Mouse (Mus musculus) kidney, postnatal 0 days (tissue): Measurements from ENCODE around the gene Dirc2. TPM values are rescaled to one million over a fixed set of nuclear protein-coding genes. Genes with fewer than 3 reads are reported as not detected.

Experiments
- ATAC-seq: fragments of 200-750 bp; cut with Nextera tagmentation; replicated peaks from 2 replicates; pipeline ENCODE4 v1.8.0; 2017; ENCODE audit warnings: low read depth, moderate number of reproducible peaks, moderate TSS enrichment, moderate library complexity; ENCODE audit not compliant: low FRiP score
- DNase-seq: peaks from one replicate; pipeline ENCODE4 v3.0.0-alpha.2; 2016; ENCODE audit warnings: low spot score
- H3K27ac ChIP-seq: fragments of 300-500 bp; sonication (generic); 2 replicates; pipeline ENCODE4 v1.5.1; 2014; ENCODE audit warnings: mild to moderate bottlenecking
- H3K27me3 ChIP-seq: fragments of 300-500 bp; sonication (generic); 2 replicates; pipeline ENCODE4 v1.6.1; 2014; ENCODE audit warnings: low read length, mixed read lengths; ENCODE audit not compliant: insufficient read depth
- H3K36me3 ChIP-seq: fragments of 300-500 bp; sonication (generic); 2 replicates; pipeline ENCODE4 v1.6.1; 2014; ENCODE audit warnings: low read length, mixed read lengths; ENCODE audit not compliant: insufficient read depth
- H3K4me1 ChIP-seq: fragments of 300-500 bp; sonication (generic); replicated peaks from 2 replicates; pipeline ENCODE4 v1.6.1; 2014; ENCODE audit warnings: antibody characterized with exemption, low read length, mixed read lengths; ENCODE audit not compliant: insufficient read depth
- H3K4me2 ChIP-seq: fragments of 300-500 bp; sonication (generic); 2 replicates; pipeline ENCODE4 v1.6.1; 2014; ENCODE audit warnings: mild to moderate bottlenecking, low read length, moderate library complexity, mixed read lengths
- H3K4me3 ChIP-seq: fragments of 300-500 bp; sonication (generic); replicated peaks from 2 replicates; pipeline ENCODE4 v1.5.1; 2014; ENCODE audit warnings: low read depth, low read length
- H3K9ac ChIP-seq: fragments of 300-500 bp; sonication (generic); 2 replicates; pipeline ENCODE4 v1.6.1; 2014; ENCODE audit warnings: low read depth, low read length
- H3K9me3 ChIP-seq: fragments of 300-500 bp; sonication (generic); replicated peaks from 2 replicates; pipeline ENCODE4 v1.6.1; 2016; ENCODE audit warnings: low read length, inconsistent platforms, mixed read lengths
- CTCF ChIP-seq: IDR thresholded peaks from 2 replicates; pipeline ENCODE4 v1.5.1; 2016; ENCODE audit warnings: antibody characterized with exemption, low read depth, mild to moderate bottlenecking, moderate library complexity
- WGBS: fragments of 180-500 bp; shearing (Covaris S2); extraction: QIAGEN DNeasy Blood & Tissue Kit; methylation state at CpG from one replicate; pipeline ENCODE4 v1.1.7; 2014; 5-methylcytosine and 5-hydroxymethylcytosine counted together
- polyA plus RNA-seq: library from polyadenylated mRNA; unstranded; fragments of >200 nt; fragmentation: Nextera tagmentation; extraction: Ambion mirVana; gene quantifications from 2 replicates; pipeline ENCODE4 v1.2.1, GENCODE M21; 2015

Gene Dirc2
- polyA plus RNA-seq, 1 experiment from 2014 or later, result 17.7 TPM

- Histone ChIP-seq H3K4me1 (no peaks in the 10 kb centered on the region), H3K4me2 (no peak overlapping the region), H3K4me3 (no peak overlapping the region), H3K9me3 (no peaks in the 10 kb centered on the region), H3K27ac (no peak overlapping the region), H3K36me3 (no peaks in the 10 kb centered on the region), H3K9ac (no peak overlapping the region), H3K27me3 (no peaks in the 10 kb centered on the region)
- ATAC-seq (no peak), DNase-seq (no peak)
- WGBS, result 95% methylated on average over 5 of the region's 5 CpGs
- TF ChIP-seq CTCF, result no peak
These were observed 62.2 kb downstream of the Dirc2 start for GRCm38 (mm10) chr16:35707004-35707403.

GRCm38 (mm10) chr16:35704796-35705195, 64.4 kb downstream of the Dirc2 start:
- H3K27me3 ChIP-seq, result peaks cover 3% of the 10 kb centered on the region; the same call in 1 of the 2 replicates
- no peak overlapping the region for H3K27ac ChIP-seq
- no peaks in the 10 kb centered on the region for H3K4me1 ChIP-seq
- DNase-seq (no peak), ATAC-seq (no peak)
- no peak overlapping the region for H3K4me2 ChIP-seq
- H3K9ac ChIP-seq, result no peak overlapping the region
- H3K36me3 ChIP-seq, result no peaks in the 10 kb centered on the region
- 65% methylated on average over 14 of the region's 14 CpGs for WGBS
- no peak overlapping the region for H3K4me3 ChIP-seq
- H3K9me3 ChIP-seq, result no peaks in the 10 kb centered on the region
- no peak for TF ChIP-seq CTCF

DNA sequence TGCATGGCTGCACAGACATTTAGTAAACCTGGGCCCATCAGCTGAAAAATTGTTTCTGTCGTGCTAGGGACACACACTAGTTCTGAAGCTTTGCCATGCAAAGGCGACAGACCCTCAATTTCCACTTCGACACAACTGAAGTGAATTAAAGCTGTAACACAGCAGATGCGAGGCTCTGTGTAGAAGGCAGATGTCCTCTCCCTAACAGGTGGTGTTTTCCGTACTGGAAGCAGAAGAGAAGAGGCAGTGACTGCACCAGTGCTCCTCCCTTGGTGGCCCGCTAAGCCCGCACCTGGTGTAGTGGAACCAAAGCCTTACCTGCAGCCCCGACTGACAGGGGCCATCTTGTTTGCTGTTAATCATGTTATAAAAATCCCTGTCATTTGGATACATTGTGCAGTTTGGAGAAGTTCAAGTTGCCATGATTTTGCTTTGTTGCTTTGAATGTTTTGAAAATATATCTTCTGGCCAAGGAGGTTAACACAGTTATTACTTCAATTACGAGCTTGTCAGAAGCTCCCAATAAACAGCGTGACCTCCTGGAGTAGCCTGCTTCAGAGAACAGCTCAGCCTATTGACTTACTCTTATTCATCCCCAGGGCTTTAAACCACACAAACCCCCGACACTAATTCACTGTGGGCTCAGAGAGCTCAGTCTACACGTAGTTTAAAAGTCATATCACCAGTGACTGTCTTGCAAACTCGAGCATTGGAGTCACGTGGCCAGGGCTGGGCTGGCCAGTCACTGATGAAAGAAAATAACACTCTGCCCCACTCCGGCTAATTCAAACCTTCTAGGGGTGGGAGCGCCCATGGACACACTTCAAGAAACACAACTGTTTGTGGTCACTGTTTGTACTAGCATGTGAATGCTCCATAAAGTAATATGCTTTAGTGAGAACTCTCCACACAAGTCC, 65.1 kb downstream of the Dirc2 start:
- Histone ChIP-seq H3K27ac (no peak overlapping the region), H3K4me1 (no peaks in the 10 kb centered on the region), H3K36me3 (no peaks in the 10 kb centered on the region), H3K4me2 (no peak overlapping the region), H3K27me3 (peaks cover 3% of the 10 kb centered on the region; the same call in 1 of the 2 replicates), H3K9me3 (no peaks in the 10 kb centered on the region), H3K9ac (no peak overlapping the region), H3K4me3 (no peak overlapping the region)
- ATAC-seq (no peak; the same call in 1 of the 2 replicates), DNase-seq (peak; percentile 79)
- 37% methylated on average over 16 of the region's 16 CpGs for WGBS
- no peak for TF ChIP-seq CTCF

- H3K36me3 ChIP-seq, result no peaks in the 10 kb centered on the region
- no peaks in the 10 kb centered on the region for H3K4me1 ChIP-seq
- no peaks in the 10 kb centered on the region for H3K9me3 ChIP-seq
- 52% methylated on average over 11 of the region's 11 CpGs for WGBS
- ATAC-seq (no peak), DNase-seq (no peak)
- TF ChIP-seq CTCF, result no peak
- peaks cover 3% of the 10 kb centered on the region; the same call in 1 of the 2 replicates for H3K27me3 ChIP-seq
- no peak overlapping the region for H3K4me2 ChIP-seq
- H3K4me3 ChIP-seq, result no peak overlapping the region
- no peak overlapping the region for H3K27ac ChIP-seq
- H3K9ac ChIP-seq, result no peak overlapping the region
These were observed 67.3 kb downstream of the Dirc2 start for GRCm38 (mm10) chr16:35701823-35702222.

DNA sequence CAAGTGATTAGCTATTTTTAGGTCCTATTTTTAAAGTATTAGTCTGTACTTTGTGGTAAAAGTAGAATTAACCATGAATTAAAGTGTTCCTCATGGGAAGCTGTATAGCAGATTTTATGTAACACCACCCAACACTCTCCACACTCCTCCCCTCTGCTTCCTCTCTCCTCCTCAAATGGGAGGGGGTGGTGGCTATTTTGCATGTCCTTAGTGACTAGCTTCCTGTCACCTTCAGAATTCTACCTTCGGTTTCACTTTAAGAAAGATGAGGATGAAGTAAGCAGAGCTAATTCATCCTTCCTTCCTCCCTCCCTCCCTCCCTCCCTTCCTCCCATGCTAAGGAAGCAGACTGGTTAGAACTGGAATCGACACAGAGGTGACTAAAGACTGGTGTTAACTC, 73.1 kb downstream of the Dirc2 start:
- H3K4me3 ChIP-seq, result no peak overlapping the region
- no peaks in the 10 kb centered on the region for H3K4me1 ChIP-seq
- DNase-seq, result no peak
- H3K36me3 ChIP-seq, result 0 out of 2 replicates have a peak, but pooled peaks cover 3% of the 10 kb centered on the region
- TF ChIP-seq CTCF, result no peak
- H3K4me2 ChIP-seq, result no peak overlapping the region
- H3K9ac ChIP-seq, result no peak overlapping the region
- 79% methylated on average over 2 of the region's 2 CpGs for WGBS
- no peaks in the 10 kb centered on the region for H3K27me3 ChIP-seq
- no peak overlapping the region for H3K27ac ChIP-seq
- no peak for ATAC-seq
- no peaks in the 10 kb centered on the region for H3K9me3 ChIP-seq

- Histone ChIP-seq H3K36me3 (0 out of 2 replicates have a peak, but pooled peaks cover 3% of the 10 kb centered on the region), H3K9ac (no peak overlapping the region), H3K9me3 (no peaks in the 10 kb centered on the region), H3K4me3 (no peak overlapping the region), H3K4me1 (no peaks in the 10 kb centered on the region), H3K4me2 (no peak overlapping the region), H3K27me3 (no peaks in the 10 kb centered on the region), H3K27ac (no peak overlapping the region)
- 89% methylated on average over 13 of the region's 13 CpGs for WGBS
- DNase-seq (no peak), ATAC-seq (no peak)
- no peak for TF ChIP-seq CTCF
These were observed 74.8 kb downstream of the Dirc2 start for GRCm38 (mm10) chr16:35694250-35694846.
